Mouse (Mus musculus): Measurements from ENCODE around the gene Lce1d. TPM values are rescaled to one million over a fixed set of nuclear protein-coding genes. Genes with fewer than 3 reads are reported as not detected.
A peak's percentile ranks its signal among the peaks of the same experiment; 100 is the strongest.

The Lce1d gene
- polyA plus RNA-seq, 1 experiment from 2014 or later = not detected

- Histone ChIP-seq H3K27ac (ENCODE audit: low read depth, low read length) (no peak within 1 kb of the TSS), H3K27me3 (ENCODE audit: control insufficient read depth, insufficient read depth, low read length) (no peaks in the 10 kb centered on the region), H3K4me3 (ENCODE audit: low read depth, low read length) (no peak within 1 kb of the TSS), H3K4me2 (ENCODE audit: low read depth, low read length, severe bottlenecking) (no peak within 1 kb of the TSS), H3K9me3 (ENCODE audit: control insufficient read depth, low read length) (no peaks in the 10 kb centered on the region), H3K9ac (ENCODE audit: low read length) (no peak within 1 kb of the TSS), H3K36me3 (ENCODE audit: control insufficient read depth, insufficient read depth, low read length) (no peaks in the 10 kb centered on the region), H3K4me1 (replicated peaks; ENCODE audit: control insufficient read depth, insufficient read depth, low read length) (no peaks in the 10 kb centered on the region)
- no peak for ATAC-seq (replicated peaks; ENCODE audit: low FRiP score)
- no peak for DNase-seq (ENCODE audit: low spot score)
These were observed 16.8 kb downstream of the Lce1d start, which contains the start of gene Lce1a2 for GRCm38 (mm10) chr3:92670215-92670614. TSS of gene Lce1a2 (minus strand) at chr3:92670315.

DNA sequence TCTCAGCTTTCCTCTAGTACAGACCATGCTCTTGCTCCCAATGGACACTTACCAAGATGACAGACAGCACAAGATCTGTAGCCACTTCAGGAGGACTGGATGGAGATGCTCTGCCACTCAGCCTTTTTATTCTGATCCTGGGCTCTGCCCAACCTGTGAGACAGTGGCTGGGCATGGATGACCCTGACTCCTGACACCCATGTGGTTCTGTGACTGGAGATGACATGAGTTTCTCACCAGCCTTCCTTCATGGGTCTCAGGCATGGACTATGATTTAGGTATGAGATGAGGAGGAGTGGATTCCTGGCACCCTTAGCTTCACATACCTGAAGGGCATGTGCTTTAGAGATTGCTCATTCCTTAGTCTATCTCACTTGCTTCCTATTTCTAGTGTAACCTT is 30.2 kb downstream of the Lce1d start, which contains the start of gene Lce1b:
Lce1b (minus strand) TSS at position 101 of the 400 bp plus-strand sequence.
- ATAC-seq (replicated peaks; ENCODE audit: low FRiP score) (no peak), DNase-seq (ENCODE audit: low spot score) (no peak)
- Histone ChIP-seq H3K4me2 (ENCODE audit: low read depth, low read length, severe bottlenecking) (no peak within 1 kb of the TSS), H3K27ac (ENCODE audit: low read depth, low read length) (no peak within 1 kb of the TSS), H3K4me3 (ENCODE audit: low read depth, low read length) (no peak within 1 kb of the TSS), H3K9me3 (ENCODE audit: control insufficient read depth, low read length) (no peaks in the 10 kb centered on the region), H3K4me1 (replicated peaks; ENCODE audit: control insufficient read depth, insufficient read depth, low read length) (no peaks in the 10 kb centered on the region), H3K27me3 (ENCODE audit: control insufficient read depth, insufficient read depth, low read length) (no peaks in the 10 kb centered on the region), H3K36me3 (ENCODE audit: control insufficient read depth, insufficient read depth, low read length) (no peaks in the 10 kb centered on the region), H3K9ac (ENCODE audit: low read length) (no peak within 1 kb of the TSS)

GRCm38 (mm10) chr3:92648207-92648606 is 38.8 kb downstream of the Lce1d start, which contains the start of gene Lce1a1:
TSS of gene Lce1a1 (minus strand) at chr3:92648307.
- WGBS = 81% methylated on average over 1 of the region's 1 CpGs
- Histone ChIP-seq H3K27ac (ENCODE audit: low read depth, low read length) (no peak within 1 kb of the TSS), H3K9me3 (ENCODE audit: control insufficient read depth, low read length) (no peaks in the 10 kb centered on the region), H3K27me3 (ENCODE audit: control insufficient read depth, insufficient read depth, low read length) (no peaks in the 10 kb centered on the region), H3K4me2 (ENCODE audit: low read depth, low read length, severe bottlenecking) (no peak within 1 kb of the TSS), H3K4me1 (replicated peaks; ENCODE audit: control insufficient read depth, insufficient read depth, low read length) (no peaks in the 10 kb centered on the region), H3K4me3 (ENCODE audit: low read depth, low read length) (no peak within 1 kb of the TSS), H3K36me3 (ENCODE audit: control insufficient read depth, insufficient read depth, low read length) (no peaks in the 10 kb centered on the region), H3K9ac (ENCODE audit: low read length) (no peak within 1 kb of the TSS)
- ATAC-seq (replicated peaks; ENCODE audit: low FRiP score) = no peak
- no peak for DNase-seq (ENCODE audit: low spot score)

- H3K4me1 ChIP-seq (replicated peaks; ENCODE audit: control insufficient read depth, insufficient read depth, low read length) = peaks cover 3% of the 10 kb centered on the region; the same call in 1 of the 2 replicates
- no peak overlapping the region for H3K27ac ChIP-seq (ENCODE audit: low read depth, low read length)
- H3K4me2 ChIP-seq (ENCODE audit: low read depth, low read length, severe bottlenecking) = no peak overlapping the region
- H3K9me3 ChIP-seq (ENCODE audit: control insufficient read depth, low read length) = no peaks in the 10 kb centered on the region
- WGBS = 91% methylated on average over 15 of the region's 15 CpGs
- DNase-seq (ENCODE audit: low spot score) = no peak
- H3K36me3 ChIP-seq (ENCODE audit: control insufficient read depth, insufficient read depth, low read length) = no peaks in the 10 kb centered on the region
- H3K4me3 ChIP-seq (ENCODE audit: low read depth, low read length) = no peak overlapping the region
- ATAC-seq (replicated peaks; ENCODE audit: low FRiP score) = no peak
- no peak overlapping the region for H3K9ac ChIP-seq (ENCODE audit: low read length)
- no peaks in the 10 kb centered on the region for H3K27me3 ChIP-seq (ENCODE audit: control insufficient read depth, insufficient read depth, low read length)
These were observed 47.2 kb downstream of the Lce1d start for GRCm38 (mm10) chr3:92639854-92640253.

GRCm38 (mm10) chr3:92638653-92638991 is 48.4 kb downstream of the Lce1d start:
- no peak for DNase-seq (ENCODE audit: low spot score)
- no peak overlapping the region for H3K4me3 ChIP-seq (ENCODE audit: low read depth, low read length)
- WGBS = 76% methylated on average over 3 of the region's 3 CpGs
- no peak overlapping the region for H3K27ac ChIP-seq (ENCODE audit: low read depth, low read length)
- H3K4me1 ChIP-seq (replicated peaks; ENCODE audit: control insufficient read depth, insufficient read depth, low read length) = peaks cover 3% of the 10 kb centered on the region; the same call in 1 of the 2 replicates
- no peaks in the 10 kb centered on the region for H3K27me3 ChIP-seq (ENCODE audit: control insufficient read depth, insufficient read depth, low read length)
- H3K4me2 ChIP-seq (ENCODE audit: low read depth, low read length, severe bottlenecking) = no peak overlapping the region
- no peaks in the 10 kb centered on the region for H3K9me3 ChIP-seq (ENCODE audit: control insufficient read depth, low read length)
- peak; percentile 22; the same call in 1 of the 2 replicates for ATAC-seq (replicated peaks; ENCODE audit: low FRiP score)
- no peaks in the 10 kb centered on the region for H3K36me3 ChIP-seq (ENCODE audit: control insufficient read depth, insufficient read depth, low read length)
- no peak overlapping the region for H3K9ac ChIP-seq (ENCODE audit: low read length)

DNA sequence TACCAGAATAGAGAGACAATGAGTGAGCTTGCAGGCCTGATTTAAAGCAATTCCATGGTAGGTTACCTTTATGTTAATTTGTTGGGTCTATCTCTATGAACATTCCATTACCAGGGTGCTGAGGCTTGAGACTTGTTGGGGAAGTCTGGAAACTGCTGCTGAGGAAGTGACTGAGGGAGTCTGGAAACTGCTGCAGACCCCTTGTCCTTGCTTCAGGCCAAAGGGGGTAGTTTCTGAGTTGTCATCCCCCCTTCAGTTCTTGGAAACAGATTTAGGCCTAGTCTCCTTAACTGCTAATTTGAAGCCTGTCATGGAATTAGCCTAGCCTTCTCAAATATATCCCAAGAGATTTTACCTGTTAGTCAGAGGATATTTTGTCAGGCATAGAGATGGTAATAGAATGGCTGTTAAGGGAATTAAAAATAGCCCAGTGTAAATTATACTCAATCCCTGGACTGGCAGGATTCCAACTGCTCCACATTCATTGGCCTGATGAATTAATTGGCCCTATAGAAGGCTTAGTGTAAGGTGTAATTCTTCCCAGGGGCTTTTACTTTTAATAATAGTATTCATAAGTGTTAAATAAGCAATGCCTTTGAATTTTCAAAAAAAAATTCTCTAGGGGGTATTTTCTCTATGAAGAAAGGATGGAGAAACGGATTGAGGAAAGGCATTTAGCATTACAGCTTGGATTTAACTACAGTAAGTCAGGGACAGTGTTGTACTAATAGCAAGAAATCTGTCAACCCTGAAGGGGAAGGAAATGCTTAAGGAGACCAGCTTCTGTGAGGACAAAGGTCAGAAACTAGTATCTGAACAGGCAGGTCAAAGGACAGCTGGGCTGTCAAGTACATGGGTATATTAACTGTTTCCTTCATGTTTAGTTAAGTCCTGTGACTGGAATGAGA is 49.0 kb downstream of the Lce1d start:
- no peak overlapping the region for H3K4me3 ChIP-seq (ENCODE audit: low read depth, low read length)
- no peaks in the 10 kb centered on the region for H3K27me3 ChIP-seq (ENCODE audit: control insufficient read depth, insufficient read depth, low read length)
- H3K4me1 ChIP-seq (replicated peaks; ENCODE audit: control insufficient read depth, insufficient read depth, low read length) = peaks cover 3% of the 10 kb centered on the region; the same call in 1 of the 2 replicates
- no peaks in the 10 kb centered on the region for H3K36me3 ChIP-seq (ENCODE audit: control insufficient read depth, insufficient read depth, low read length)
- H3K27ac ChIP-seq (ENCODE audit: low read depth, low read length) = no peak overlapping the region
- H3K9ac ChIP-seq (ENCODE audit: low read length) = no peak overlapping the region
- no peak overlapping the region for H3K4me2 ChIP-seq (ENCODE audit: low read depth, low read length, severe bottlenecking)
- DNase-seq (ENCODE audit: low spot score) (no peak), ATAC-seq (replicated peaks; ENCODE audit: low FRiP score) (peak; percentile 78)
- H3K9me3 ChIP-seq (ENCODE audit: control insufficient read depth, low read length) = no peaks in the 10 kb centered on the region
- WGBS = 49% methylated on average over 1 of the region's 1 CpGs

Other genes with a start within 250 kb of the Lce1d start
- not detected in 2 replicates for gene Sprr1b, start 248.4 kb downstream of the Lce1d start, polyA plus RNA-seq (2014; fragmentation: Nextera tagmentation; extraction: Ambion mirVana)
- gene Sprr3, start 228.5 kb downstream of the Lce1d start, polyA plus RNA-seq (2014; fragmentation: Nextera tagmentation; extraction: Ambion mirVana) = not detected in 2 replicates
- gene Sprr1a, start 201.3 kb downstream of the Lce1d start, polyA plus RNA-seq (2014; fragmentation: Nextera tagmentation; extraction: Ambion mirVana) = not detected in 2 replicates
- gene Sprr4, start 186.7 kb downstream of the Lce1d start, polyA plus RNA-seq (2014; fragmentation: Nextera tagmentation; extraction: Ambion mirVana) = not detected in 2 replicates
- gene 2310046K23Rik, start 152.7 kb downstream of the Lce1d start, polyA plus RNA-seq (2014; fragmentation: Nextera tagmentation; extraction: Ambion mirVana) = not detected in 2 replicates
- not detected in 2 replicates for gene Ivl, start 113.5 kb downstream of the Lce1d start, polyA plus RNA-seq (2014; fragmentation: Nextera tagmentation; extraction: Ambion mirVana)
- not detected in 2 replicates for gene Smcp, start 98.2 kb downstream of the Lce1d start, polyA plus RNA-seq (2014; fragmentation: Nextera tagmentation; extraction: Ambion mirVana)
- gene 2210017I01Rik, start 79.7 kb downstream of the Lce1d start, polyA plus RNA-seq (2014; fragmentation: Nextera tagmentation; extraction: Ambion mirVana) = not detected in 2 replicates
- gene Lce6a, start 65.5 kb downstream of the Lce1d start, polyA plus RNA-seq (2014; fragmentation: Nextera tagmentation; extraction: Ambion mirVana) = not detected in 2 replicates
- gene Lce1a1, start 38.9 kb downstream of the Lce1d start, polyA plus RNA-seq (2014; fragmentation: Nextera tagmentation; extraction: Ambion mirVana) = not detected in 2 replicates
- not detected in 2 replicates for gene Lce1b, start 30.3 kb downstream of the Lce1d start, polyA plus RNA-seq (2014; fragmentation: Nextera tagmentation; extraction: Ambion mirVana)
- gene Lce1a2, start 16.9 kb downstream of the Lce1d start, polyA plus RNA-seq (2014; fragmentation: Nextera tagmentation; extraction: Ambion mirVana) = not detected in 2 replicates
- gene Lce1c, start 8.0 kb downstream of the Lce1d start, polyA plus RNA-seq (2014; fragmentation: Nextera tagmentation; extraction: Ambion mirVana) = not detected in 2 replicates
- gene Lce1e, start 21.9 kb upstream of the Lce1d start, polyA plus RNA-seq (2014; fragmentation: Nextera tagmentation; extraction: Ambion mirVana) = not detected in 2 replicates
- gene Lce1f, start 33.1 kb upstream of the Lce1d start, polyA plus RNA-seq (2014; fragmentation: Nextera tagmentation; extraction: Ambion mirVana) = not detected in 2 replicates
- not detected in 2 replicates for gene Gm38119, start 51.9 kb upstream of the Lce1d start, polyA plus RNA-seq (2014; fragmentation: Nextera tagmentation; extraction: Ambion mirVana)
- not detected in 2 replicates for gene Lce1g, start 65.1 kb upstream of the Lce1d start, polyA plus RNA-seq (2014; fragmentation: Nextera tagmentation; extraction: Ambion mirVana)
- gene Lce1h, start 77.9 kb upstream of the Lce1d start, polyA plus RNA-seq (2014; fragmentation: Nextera tagmentation; extraction: Ambion mirVana) = not detected in 2 replicates
- not detected in 2 replicates for gene Lce1i, start 91.7 kb upstream of the Lce1d start, polyA plus RNA-seq (2014; fragmentation: Nextera tagmentation; extraction: Ambion mirVana)
- not detected in 2 replicates for gene Lce1j, start 103.3 kb upstream of the Lce1d start, polyA plus RNA-seq (2014; fragmentation: Nextera tagmentation; extraction: Ambion mirVana)
- gene Lce1k, start 120.7 kb upstream of the Lce1d start, polyA plus RNA-seq (2014; fragmentation: Nextera tagmentation; extraction: Ambion mirVana) = not detected in 2 replicates
- gene Kprp, start 140.0 kb upstream of the Lce1d start, polyA plus RNA-seq (2014; fragmentation: Nextera tagmentation; extraction: Ambion mirVana) = not detected in 2 replicates
- gene Lce1l, start 164.1 kb upstream of the Lce1d start, polyA plus RNA-seq (2014; fragmentation: Nextera tagmentation; extraction: Ambion mirVana) = not detected in 2 replicates
- gene 2310050C09Rik, start 183.0 kb upstream of the Lce1d start, polyA plus RNA-seq (2014; fragmentation: Nextera tagmentation; extraction: Ambion mirVana) = not detected in 2 replicates
- gene Lce3a, start 239.0 kb upstream of the Lce1d start, polyA plus RNA-seq (2014; fragmentation: Nextera tagmentation; extraction: Ambion mirVana) = not detected in 2 replicates
- not detected in 2 replicates for gene Lce3b, start 245.8 kb upstream of the Lce1d start, polyA plus RNA-seq (2014; fragmentation: Nextera tagmentation; extraction: Ambion mirVana)